Mouse (Mus musculus) embryonic facial prominence, embryonic 14.5 days (tissue): ENCODE results near the gene Pde4b. TPM values are rescaled to one million over a fixed set of nuclear protein-coding genes. Genes with fewer than 3 reads are reported as not detected.
A peak's percentile ranks its signal among the peaks of the same experiment; 100 is the strongest.

Source experiments
- ATAC-seq: fragments of 200-750 bp; cut with Nextera tagmentation; 2 replicates; pipeline ENCODE4 v1.8.0; 2017; ENCODE audit warnings: low read depth, moderate number of reproducible peaks, moderate TSS enrichment
- DNase-seq: peaks from one replicate; pipeline ENCODE4 v3.0.0-alpha.2; 2015; ENCODE audit warnings: low spot score
- H3K27ac ChIP-seq: fragments of 300-500 bp; sonication (generic); replicated peaks from 2 replicates; pipeline ENCODE4 v1.5.1; 2014; ENCODE audit warnings: low read depth, mild to moderate bottlenecking, low read length, moderate library complexity
- H3K27me3 ChIP-seq: fragments of 300-500 bp; sonication (generic); replicated peaks from 2 replicates; pipeline ENCODE4 v1.6.1; 2014; ENCODE audit warnings: low read length; ENCODE audit not compliant: control insufficient read depth, insufficient read depth
- H3K36me3 ChIP-seq: fragments of 300-500 bp; sonication (generic); 2 replicates; pipeline ENCODE4 v1.6.1; 2014; ENCODE audit warnings: low read length, mixed read lengths; ENCODE audit not compliant: control insufficient read depth, insufficient read depth
- H3K4me1 ChIP-seq: fragments of 300-500 bp; sonication (generic); 2 replicates; pipeline ENCODE4 v1.6.1; 2014; ENCODE audit warnings: antibody characterized with exemption, low read length; ENCODE audit not compliant: control insufficient read depth, insufficient read depth
- H3K4me2 ChIP-seq: fragments of 300-500 bp; sonication (generic); 2 replicates; pipeline ENCODE4 v1.6.1; 2014; ENCODE audit warnings: low read depth, mild to moderate bottlenecking, low read length, moderate library complexity, mixed read lengths
- H3K4me3 ChIP-seq: fragments of 300-500 bp; sonication (generic); 2 replicates; pipeline ENCODE4 v1.5.1; 2014; ENCODE audit warnings: low read depth, mild to moderate bottlenecking, low read length
- H3K9ac ChIP-seq: fragments of 300-500 bp; sonication (generic); 2 replicates; pipeline ENCODE4 v1.6.1; 2014; ENCODE audit warnings: low read depth, mild to moderate bottlenecking, low read length, moderate library complexity, mixed read lengths
- H3K9me3 ChIP-seq: fragments of 300-500 bp; sonication (generic); 2 replicates; pipeline ENCODE4 v1.6.1; 2016; ENCODE audit warnings: low read length; ENCODE audit not compliant: control insufficient read depth
- WGBS: fragments of 180-500 bp; shearing (Covaris S2); extraction: QIAGEN DNeasy Blood & Tissue Kit; methylation state at CpG from one replicate; pipeline ENCODE4 v1.1.7; 2014; 5-methylcytosine and 5-hydroxymethylcytosine counted together
- polyA plus RNA-seq: library from polyadenylated mRNA; unstranded; fragments of >200 nt; fragmentation: Nextera tagmentation; extraction: Ambion mirVana; gene quantifications from 2 replicates; pipeline ENCODE4 v1.2.1, GENCODE M21; 2014

The Pde4b gene
- polyA plus RNA-seq, 1 experiment from 2014 or later: 19.4 TPM

DNA sequence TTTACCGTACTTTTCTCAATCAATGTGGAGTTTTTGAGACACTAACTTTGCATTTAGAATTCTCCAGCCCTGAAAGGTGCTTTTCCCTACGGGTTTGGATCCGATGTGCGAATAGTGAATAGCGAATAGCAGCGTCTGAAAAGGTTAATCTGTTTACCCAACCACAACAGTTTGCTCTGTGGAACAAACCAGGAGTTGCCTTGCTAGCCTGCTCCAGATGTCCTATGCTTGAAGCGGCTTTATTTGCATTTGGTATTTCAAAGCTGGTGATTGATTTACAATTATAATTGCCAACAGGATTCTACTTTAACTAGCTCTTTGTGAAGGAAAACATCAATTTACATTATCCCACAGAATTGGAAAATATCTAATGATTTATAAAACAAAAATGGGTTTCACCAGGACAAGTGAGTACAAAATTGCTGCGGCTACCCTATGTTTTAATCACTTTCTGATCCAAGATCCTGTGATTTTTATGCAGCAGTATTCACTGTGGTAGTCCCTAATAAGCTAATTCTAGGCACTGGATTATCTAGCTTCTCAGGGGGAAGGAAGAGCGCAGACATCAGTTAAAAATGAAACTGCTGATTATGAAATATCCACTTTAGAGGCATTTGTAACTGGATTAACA, 280.9 kb downstream of the Pde4b start:
- ATAC-seq (no peak), DNase-seq (no peak)
- Histone ChIP-seq H3K9ac (no peak overlapping the region), H3K9me3 (no peaks in the 10 kb centered on the region), H3K4me1 (no peaks in the 10 kb centered on the region; the same call in 1 of the 2 replicates), H3K36me3 (no peaks in the 10 kb centered on the region), H3K27ac (no peak overlapping the region), H3K27me3 (no peaks in the 10 kb centered on the region), H3K4me3 (no peak overlapping the region), H3K4me2 (no peak overlapping the region)
- WGBS: 47% methylated on average over 9 of the region's 9 CpGs

DNA sequence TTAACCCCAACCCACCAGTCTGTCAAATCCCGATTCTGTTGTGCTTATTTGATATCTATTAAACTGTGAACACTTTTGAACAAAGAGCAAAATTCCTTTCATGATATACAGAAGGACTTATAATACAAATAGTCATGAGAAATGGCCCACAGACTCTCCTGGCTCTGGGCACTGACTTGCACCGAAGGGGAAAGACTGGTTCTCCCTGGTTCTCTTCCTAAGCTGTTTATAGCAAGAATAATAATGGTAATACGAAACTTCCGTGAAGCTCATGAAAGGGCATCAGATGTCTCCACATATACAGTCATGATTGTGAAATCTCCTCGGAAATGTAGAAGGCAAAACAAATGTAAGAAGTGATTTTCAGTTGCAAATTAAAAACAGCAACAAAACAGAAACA, 287.3 kb downstream of the Pde4b start:
- Histone ChIP-seq H3K36me3 (no peaks in the 10 kb centered on the region), H3K4me1 (no peaks in the 10 kb centered on the region), H3K27ac (no peak overlapping the region), H3K4me2 (no peak overlapping the region), H3K27me3 (no peaks in the 10 kb centered on the region), H3K9ac (no peak overlapping the region), H3K4me3 (no peak overlapping the region), H3K9me3 (no peaks in the 10 kb centered on the region)
- peak; percentile 70; the same call in 1 of the 2 replicates for ATAC-seq
- 41% methylated on average over 5 of the region's 5 CpGs for WGBS
- DNase-seq: peak; percentile 65

DNA sequence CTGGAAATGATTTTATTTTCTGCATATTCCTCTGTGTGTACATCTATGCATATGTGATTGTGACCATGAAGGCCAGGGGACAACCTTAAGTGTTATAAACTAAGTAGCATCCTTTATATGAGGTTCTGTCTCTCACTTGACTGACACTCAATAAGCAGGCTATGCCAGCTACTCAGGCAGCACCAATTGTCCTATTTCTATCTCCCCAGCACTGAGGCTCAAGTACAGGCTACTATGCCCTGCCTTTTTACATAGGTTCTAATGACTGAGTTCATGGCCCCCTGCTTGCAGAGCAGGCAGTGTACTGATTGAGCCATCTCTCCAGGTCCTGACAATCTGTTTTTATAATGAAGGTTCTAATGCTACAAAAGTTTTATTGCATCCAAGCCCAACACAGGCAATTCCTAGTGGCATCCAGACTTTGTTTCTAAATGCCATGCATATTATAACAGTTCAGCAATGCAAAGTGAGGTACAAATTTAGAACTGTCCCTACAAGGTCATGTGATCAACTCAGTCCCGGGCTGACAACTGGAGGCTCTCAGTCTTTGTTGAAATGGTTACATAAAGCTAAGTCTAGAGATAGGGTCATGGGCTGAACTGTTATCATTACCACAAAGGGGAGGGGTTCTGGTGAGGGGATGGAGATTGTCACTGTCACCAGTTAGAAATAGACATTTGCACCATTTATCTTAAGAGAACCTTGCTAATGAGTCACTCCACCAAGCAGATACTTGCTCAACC, 295.6 kb downstream of the Pde4b start:
- Histone ChIP-seq H3K4me2 (no peak overlapping the region), H3K9me3 (no peaks in the 10 kb centered on the region), H3K9ac (no peak overlapping the region), H3K4me3 (no peak overlapping the region), H3K4me1 (no peaks in the 10 kb centered on the region), H3K27ac (no peak overlapping the region), H3K36me3 (no peaks in the 10 kb centered on the region), H3K27me3 (no peaks in the 10 kb centered on the region)
- DNase-seq (no peak), ATAC-seq (no peak)
- WGBS: 69% methylated on average over 1 of the region's 1 CpGs

DNA sequence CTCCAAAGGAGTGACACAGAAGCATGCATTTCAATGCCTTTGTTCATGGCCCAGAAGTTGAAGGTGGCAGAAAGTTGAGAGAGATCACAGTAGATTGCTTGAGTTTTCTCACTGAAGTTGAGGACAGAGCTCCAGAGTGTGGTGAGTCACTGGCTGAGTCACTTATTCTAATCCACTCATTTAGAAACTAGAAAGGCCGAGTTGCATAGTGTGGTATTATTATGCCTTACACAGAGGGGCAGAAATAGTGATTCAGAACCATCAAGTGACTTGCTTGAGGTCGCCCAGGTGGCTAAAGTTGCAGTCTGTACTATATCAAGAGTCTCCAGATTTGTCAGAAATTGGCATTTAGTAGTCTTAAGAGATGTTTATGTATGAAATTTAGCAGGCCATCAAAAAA, 306.3 kb downstream of the Pde4b start:
- Histone ChIP-seq H3K9ac (no peak overlapping the region), H3K4me3 (no peak overlapping the region), H3K27ac (no peak overlapping the region), H3K4me2 (no peak overlapping the region), H3K36me3 (no peaks in the 10 kb centered on the region), H3K4me1 (no peaks in the 10 kb centered on the region), H3K27me3 (no peaks in the 10 kb centered on the region), H3K9me3 (peaks cover 5% of the 10 kb centered on the region; the same call in 1 of the 2 replicates)
- ATAC-seq (no peak), DNase-seq (no peak)
- WGBS: 70% methylated on average over 2 of the region's 2 CpGs

DNA sequence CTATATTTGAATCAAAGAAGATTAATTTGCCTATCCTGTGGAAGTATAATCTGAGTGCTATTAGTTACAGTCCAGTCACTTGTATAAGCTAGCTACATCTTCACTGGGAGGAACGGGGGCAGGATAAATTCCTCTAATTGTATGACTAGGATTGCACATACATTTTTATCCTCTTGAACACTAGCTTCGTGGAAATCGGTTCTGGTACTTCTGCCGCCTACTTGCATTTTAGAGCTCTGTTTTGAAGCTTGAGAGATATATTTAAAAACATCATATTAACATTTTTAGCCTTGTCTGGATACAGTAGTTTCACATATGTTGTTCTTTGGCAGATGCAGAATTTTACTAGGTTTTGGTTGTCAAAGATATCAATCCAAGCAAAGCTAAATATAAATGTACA, 310.0 kb downstream of the Pde4b start:
- H3K4me2 ChIP-seq: no peak overlapping the region
- DNase-seq: no peak
- H3K9me3 ChIP-seq: peaks cover 5% of the 10 kb centered on the region; the same call in 1 of the 2 replicates
- H3K27me3 ChIP-seq: no peaks in the 10 kb centered on the region
- 84% methylated on average over 4 of the region's 4 CpGs for WGBS
- H3K27ac ChIP-seq: no peak overlapping the region
- ATAC-seq: no peak
- H3K4me3 ChIP-seq: no peak overlapping the region
- H3K36me3 ChIP-seq: no peaks in the 10 kb centered on the region
- H3K9ac ChIP-seq: no peak overlapping the region
- H3K4me1 ChIP-seq: no peaks in the 10 kb centered on the region

DNA sequence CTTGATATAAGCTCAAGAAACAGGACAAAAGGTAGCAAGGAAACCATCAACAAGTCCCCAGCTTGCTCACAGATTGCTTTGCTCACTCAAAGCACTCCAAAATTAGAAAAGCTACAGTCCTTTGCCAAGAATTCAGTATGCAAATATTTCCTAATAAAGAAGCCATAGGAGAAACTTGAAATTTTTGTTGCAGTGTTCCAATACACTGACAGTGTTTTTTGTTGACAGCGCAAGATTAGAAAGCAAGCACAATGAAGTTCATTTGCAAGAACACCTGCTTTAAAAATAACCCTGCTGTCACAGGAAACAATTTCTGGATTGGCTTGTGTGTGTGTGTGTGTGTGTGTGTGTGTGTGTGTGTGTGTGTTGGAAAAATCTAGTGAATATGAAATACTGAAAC, 311.2 kb downstream of the Pde4b start:
- WGBS: 98% methylated on average over 1 of the region's 1 CpGs
- no peak for ATAC-seq
- no peak for DNase-seq

DNA sequence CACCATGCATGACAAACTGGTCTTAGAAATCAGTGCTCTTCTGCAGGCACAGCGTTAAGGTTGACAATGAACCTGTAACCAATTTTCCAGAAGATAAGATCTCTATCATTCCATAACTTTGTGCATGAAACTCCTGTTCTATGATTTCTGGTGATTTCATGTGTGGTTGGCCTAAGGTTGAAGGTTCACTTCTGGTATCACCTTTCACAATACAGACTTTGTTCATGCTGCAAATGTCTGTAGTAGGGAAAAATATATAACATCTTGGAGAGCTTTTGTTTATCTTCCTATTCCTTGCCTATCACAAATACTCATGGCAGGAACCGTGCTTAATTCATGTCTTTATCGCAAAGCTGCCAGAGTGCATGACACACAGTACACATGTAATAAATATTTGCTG, 319.5 kb downstream of the Pde4b start:
- WGBS: 49% methylated on average over 3 of the region's 3 CpGs
- no peaks in the 10 kb centered on the region for H3K27me3 ChIP-seq
- H3K4me1 ChIP-seq: no peaks in the 10 kb centered on the region
- H3K4me3 ChIP-seq: no peak overlapping the region
- H3K27ac ChIP-seq: no peak overlapping the region
- ATAC-seq (no peak), DNase-seq (no peak)
- no peaks in the 10 kb centered on the region for H3K9me3 ChIP-seq
- H3K9ac ChIP-seq: no peak overlapping the region
- no peaks in the 10 kb centered on the region for H3K36me3 ChIP-seq
- H3K4me2 ChIP-seq: no peak overlapping the region

More for the DNA sequence above, 311.2 kb downstream of the Pde4b start:
- Histone ChIP-seq H3K4me3 (no peak overlapping the region), H3K36me3 (no peaks in the 10 kb centered on the region), H3K9me3 (peaks cover 5% of the 10 kb centered on the region; the same call in 1 of the 2 replicates), H3K27me3 (no peaks in the 10 kb centered on the region), H3K4me1 (no peaks in the 10 kb centered on the region), H3K27ac (no peak overlapping the region), H3K9ac (no peak overlapping the region), H3K4me2 (no peak overlapping the region)

DNA sequence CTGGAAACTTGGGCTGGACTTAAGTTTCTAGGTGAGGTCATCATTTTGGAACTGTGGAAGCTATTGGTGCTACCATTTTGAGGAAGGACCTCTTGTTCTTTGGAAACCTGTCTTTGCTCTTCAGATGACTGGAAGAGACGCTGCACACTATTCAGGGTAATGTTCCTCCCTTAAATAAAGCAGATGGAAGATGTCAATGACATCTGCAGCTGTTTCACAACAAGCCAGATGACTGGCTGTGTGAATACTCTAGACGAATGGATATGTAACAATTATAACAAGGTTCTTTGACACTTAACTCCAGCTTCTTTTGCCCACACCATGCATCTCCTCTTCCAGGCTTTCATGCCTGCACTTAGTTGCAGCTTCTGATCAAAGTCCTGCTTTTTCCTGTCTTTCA, 320.8 kb downstream of the Pde4b start:
- WGBS: 67% methylated on average over 2 of the region's 2 CpGs
- Histone ChIP-seq H3K4me1 (no peaks in the 10 kb centered on the region), H3K36me3 (no peaks in the 10 kb centered on the region), H3K27ac (no peak overlapping the region), H3K9me3 (no peaks in the 10 kb centered on the region), H3K27me3 (no peaks in the 10 kb centered on the region), H3K4me2 (no peak overlapping the region), H3K9ac (no peak overlapping the region), H3K4me3 (no peak overlapping the region)
- ATAC-seq (no peak), DNase-seq (peak; percentile 41)

DNA sequence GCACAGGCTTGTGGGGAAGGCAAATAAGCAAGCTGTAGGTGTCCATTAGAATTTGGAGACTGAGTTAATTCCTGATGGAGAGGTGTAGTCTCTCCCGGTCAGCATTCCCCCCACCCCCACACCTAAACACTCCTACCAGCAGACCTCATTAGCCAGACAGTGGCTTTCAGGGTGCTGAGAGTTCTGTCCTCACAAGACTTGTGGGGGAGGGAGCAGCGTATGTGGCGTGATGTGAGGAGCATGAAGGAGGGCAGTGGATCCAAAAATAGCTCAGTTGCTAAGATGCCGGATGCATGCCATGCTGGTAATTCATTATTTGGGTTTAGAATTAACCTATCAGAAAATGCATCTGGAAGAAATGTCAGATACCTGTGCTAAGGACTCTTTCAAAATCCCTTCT, 321.6 kb downstream of the Pde4b start:
- Histone ChIP-seq H3K36me3 (no peaks in the 10 kb centered on the region), H3K4me3 (no peak overlapping the region), H3K27ac (no peak overlapping the region), H3K27me3 (no peaks in the 10 kb centered on the region), H3K4me2 (no peak overlapping the region), H3K9ac (no peak overlapping the region), H3K4me1 (no peaks in the 10 kb centered on the region), H3K9me3 (no peaks in the 10 kb centered on the region)
- no peak for DNase-seq
- ATAC-seq: no peak
- 36% methylated on average over 4 of the region's 4 CpGs for WGBS
